Mouse (Mus musculus) inflammation-experienced regulatory T-cells, adult 6 months (primary cell): ENCODE results near the gene Hoxd4. TPM values are rescaled to one million over a fixed set of nuclear protein-coding genes. Genes with fewer than 3 reads are reported as not detected.
A peak's percentile ranks its signal among the peaks of the same experiment; 100 is the strongest.

Source experiments
- ATAC-seq: one replicate; pipeline ENCODE4 v1.8.0; 2017
- polyA plus RNA-seq, 3 experiments: library from polyadenylated mRNA; unstranded; fragments of 100-300 nt; shearing (Covaris generic); gene quantifications; one replicate each; pipeline ENCODE4 v1.2.1; 2017

Gene Hoxd4
- polyA plus RNA-seq: not detected

DNA sequence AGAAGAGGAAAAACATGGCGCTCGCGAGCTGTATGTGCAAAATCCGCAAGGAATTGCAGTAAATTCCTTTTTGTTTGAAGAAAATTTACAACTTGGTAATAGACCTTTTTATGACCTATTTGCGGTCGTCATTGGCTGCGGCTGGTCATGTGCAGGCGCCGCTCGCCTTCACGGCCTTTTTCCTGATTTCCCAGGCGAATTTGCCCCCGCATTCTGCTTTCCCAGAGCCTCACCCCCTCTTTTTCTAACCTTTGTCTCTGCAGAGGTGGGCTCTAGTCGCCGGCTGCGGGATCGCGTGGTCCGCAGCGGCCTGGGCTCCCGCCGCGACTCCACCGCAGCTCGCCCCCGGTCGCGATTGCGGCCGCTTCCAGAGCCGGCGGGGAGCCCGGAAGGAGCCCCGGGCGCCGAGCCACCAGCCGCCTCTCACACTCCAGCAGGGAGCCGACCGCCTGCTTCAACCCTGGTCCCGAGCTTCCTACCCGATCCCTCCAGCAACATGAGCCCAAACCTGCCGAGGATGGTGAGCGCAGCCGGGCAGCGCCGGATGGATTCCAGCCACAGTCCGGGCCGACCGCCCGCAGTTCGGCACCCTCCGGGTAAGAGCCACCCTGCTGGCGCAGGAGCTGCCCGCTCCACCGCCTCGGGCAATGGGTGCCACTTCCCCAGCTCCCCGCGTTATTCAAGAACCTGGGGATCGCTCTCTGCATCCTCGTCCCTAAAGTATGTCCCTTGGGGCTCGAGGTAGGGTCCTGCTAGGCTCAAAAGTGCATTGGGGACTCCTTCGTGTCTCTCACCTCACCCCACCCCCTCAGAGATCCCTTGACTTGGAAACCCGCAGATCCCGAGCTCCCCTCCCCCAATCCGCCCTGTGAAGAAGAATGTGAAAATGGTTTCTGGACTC is at the start of gene Hoxd4, which contains the start of gene Hoxd3:
TSS of gene Hoxd4 (plus strand) at position 209 of the 901 bp plus-strand sequence.
TSS of gene Hoxd3 (plus strand) at position 207 of the 901 bp plus-strand sequence.
- ATAC-seq: no peak

- ATAC-seq: peak; percentile 39
These were observed 48.3 kb upstream of the Hoxd4 start for GRCm38 (mm10) chr2:74663291-74663925.

DNA sequence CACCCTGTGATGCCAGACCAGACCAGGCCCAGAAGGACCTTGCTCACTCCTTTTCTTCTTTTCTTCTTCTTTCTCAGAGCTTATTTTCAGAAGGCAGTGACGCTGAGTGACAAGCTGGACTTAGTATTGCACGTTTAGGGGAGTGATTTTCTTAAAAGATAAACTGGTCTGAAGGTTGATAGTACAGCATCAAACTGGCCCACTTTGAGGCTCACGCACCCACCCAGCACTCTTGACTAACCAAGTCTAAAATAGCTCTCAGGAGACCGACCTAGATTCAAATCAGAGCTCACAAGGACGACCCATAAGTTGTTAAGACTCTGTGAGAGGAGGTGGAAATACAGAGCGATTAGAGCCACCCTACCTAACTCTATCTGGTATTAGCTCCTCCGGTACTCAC is 45.3 kb upstream of the Hoxd4 start:
- ATAC-seq: no peak

DNA sequence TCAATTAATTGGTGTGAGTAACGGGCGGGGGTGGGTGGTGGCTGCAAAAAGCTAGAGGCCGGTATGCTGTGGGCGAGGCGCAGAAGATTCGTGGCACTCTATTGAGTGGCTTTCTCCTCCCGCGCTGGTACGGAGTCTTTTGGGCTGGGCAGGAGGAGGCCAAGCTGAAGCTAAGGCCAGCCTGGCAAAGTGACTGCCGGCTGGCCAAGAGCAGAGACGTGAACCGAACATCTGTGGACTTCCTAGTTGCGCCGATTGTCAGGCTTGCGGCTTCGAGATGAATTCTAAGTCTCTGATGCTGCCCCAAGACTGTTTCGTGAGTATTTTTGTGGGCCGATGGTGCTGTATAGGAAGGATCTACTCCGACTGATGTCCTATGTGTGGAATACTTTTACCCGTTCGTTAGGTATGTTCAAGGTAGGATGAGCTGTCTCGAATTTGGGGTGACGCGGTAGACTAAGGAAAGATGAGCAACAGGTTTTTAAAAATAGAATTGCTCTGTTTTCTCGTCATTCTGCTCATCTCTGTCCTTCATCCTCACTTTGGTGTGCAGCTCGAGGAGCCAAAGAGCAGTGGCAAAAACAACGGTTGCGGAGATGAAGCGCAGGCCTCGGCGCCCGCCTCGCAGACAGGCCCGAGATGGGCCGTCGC is 44.4 kb upstream of the Hoxd4 start:
- ATAC-seq: no peak

GRCm38 (mm10) chr2:74667842-74668357 is 43.8 kb upstream of the Hoxd4 start, which contains the start of gene Hoxd13:
Hoxd13 (plus strand) TSS chr2:74668310.
- ATAC-seq: no peak

DNA sequence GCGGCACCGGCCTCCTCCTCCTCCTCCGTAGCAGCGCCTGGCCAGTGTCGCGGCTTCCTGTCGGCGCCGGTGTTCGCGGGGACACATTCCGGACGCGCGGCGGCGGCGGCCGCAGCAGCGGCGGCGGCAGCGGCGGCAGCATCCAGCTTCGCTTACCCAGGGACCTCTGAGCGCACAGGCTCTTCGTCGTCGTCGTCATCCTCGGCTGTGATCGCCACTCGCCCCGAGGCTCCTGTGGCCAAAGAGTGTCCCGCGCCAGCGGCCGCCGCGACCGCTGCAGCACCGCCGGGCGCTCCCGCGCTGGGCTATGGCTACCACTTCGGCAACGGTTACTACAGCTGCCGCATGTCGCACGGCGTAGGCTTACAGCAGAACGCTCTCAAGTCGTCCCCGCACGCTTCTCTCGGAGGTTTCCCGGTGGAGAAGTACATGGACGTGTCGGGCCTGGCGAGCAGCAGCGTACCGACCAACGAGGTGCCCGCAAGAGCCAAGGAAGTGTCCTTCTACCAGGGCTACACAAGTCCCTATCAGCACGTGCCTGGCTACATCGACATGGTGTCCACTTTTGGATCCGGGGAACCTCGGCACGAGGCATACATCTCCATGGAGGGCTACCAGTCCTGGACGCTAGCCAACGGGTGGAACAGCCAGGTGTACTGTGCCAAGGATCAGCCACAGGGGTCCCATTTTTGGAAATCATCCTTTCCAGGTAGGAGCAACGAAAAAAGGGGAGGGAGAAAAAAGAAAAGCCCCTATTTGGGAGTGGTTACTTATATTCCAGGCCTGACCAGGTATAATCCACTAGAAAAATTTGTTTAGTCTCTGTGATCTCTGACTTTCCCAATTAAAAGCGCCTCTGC is 43.1 kb upstream of the Hoxd4 start:
- no peak for ATAC-seq

DNA sequence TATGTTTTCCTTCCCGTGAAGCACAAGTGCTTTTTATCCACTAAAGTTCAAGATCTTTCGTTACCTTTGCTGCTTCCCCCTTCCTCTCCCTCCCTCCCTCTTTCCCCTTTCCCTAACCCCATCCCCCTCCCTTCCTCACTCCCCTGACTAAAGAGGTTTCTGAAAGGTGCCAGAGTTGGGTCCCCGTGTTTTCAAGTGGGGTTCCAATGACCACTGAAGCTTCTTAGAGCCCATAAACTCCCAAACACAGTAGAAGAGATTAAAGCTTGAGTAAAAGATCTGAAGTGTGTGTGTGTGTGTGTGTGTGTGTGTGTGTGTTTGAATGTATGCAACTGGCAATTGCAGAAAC is 42.5 kb upstream of the Hoxd4 start:
- no peak for ATAC-seq

- ATAC-seq: no peak
These were observed 42.0 kb upstream of the Hoxd4 start for GRCm38 (mm10) chr2:74669650-74670235.

DNA sequence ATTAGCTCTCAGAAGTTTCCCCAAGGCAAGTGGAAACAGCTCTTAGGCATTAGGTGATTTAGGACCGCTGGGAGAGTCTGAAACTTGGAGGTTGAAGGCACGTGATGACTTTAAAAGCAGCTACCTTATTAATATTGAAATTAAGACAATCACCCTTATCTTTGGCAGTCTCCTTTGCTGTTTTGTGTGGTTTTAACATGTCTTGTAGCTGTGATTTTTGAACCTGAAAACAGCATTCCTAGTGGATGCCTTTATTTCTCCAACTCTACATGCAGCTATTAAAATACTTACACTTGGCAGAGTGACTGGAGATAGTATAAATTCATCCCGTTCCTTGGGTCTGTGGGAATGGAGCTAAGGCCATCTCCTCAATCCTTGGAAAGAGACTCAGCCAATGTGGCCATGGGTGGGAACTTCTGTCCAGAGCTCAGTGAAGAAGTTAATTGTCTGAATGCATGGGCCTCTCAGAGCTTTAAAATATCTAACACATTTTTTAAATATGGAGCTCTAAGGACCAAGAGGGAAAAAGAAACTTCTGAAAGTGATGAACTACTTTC is 41.0 kb upstream of the Hoxd4 start:
- no peak for ATAC-seq

- no peak for ATAC-seq
These were observed 39.9 kb upstream of the Hoxd4 start for GRCm38 (mm10) chr2:74671847-74672246.

DNA sequence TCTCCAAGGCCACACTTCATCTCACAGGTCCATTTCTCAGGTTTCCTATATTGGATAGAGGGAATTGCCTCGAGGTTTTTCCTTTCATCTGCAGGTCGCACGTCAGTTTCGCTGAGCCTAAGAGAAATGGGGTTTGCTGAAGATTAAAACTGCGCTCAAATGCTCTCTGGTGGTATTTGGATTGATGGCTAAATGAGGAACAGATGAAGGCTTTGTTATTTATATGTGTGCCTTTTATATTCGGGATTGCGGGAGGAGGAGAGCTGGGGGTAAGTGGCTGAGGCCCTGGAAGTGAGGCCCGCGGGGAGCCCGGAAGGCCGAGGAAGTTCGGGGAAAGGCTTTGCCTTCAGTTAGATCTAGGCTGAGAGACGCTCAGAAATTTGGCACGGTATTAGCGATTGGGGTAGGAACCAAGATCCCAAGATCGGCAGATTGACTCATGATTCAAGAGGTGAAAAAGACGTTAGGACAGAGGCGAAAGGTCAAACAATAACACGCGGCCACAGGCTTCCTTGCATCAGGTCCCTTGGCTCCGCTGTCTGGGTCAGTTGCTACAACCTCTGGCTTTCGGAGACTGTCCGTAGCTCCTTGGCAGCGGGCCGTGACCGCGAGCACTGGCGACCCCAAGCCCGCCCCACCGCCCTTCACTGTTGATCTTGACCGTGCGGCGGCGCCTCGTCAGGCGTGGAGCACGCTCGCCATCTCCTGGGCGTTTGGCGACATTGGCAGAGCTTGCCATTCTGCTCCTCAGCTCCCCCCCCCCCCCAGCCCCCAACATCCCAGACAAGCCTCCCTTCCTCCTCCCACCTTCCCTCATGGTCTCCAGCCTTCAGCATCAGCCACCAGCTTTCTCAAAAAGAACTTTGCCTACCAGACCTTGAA is 39.0 kb upstream of the Hoxd4 start:
- ATAC-seq: peak; percentile 64

- ATAC-seq: no peak
These were observed 37.8 kb upstream of the Hoxd4 start for GRCm38 (mm10) chr2:74673835-74674425.

DNA sequence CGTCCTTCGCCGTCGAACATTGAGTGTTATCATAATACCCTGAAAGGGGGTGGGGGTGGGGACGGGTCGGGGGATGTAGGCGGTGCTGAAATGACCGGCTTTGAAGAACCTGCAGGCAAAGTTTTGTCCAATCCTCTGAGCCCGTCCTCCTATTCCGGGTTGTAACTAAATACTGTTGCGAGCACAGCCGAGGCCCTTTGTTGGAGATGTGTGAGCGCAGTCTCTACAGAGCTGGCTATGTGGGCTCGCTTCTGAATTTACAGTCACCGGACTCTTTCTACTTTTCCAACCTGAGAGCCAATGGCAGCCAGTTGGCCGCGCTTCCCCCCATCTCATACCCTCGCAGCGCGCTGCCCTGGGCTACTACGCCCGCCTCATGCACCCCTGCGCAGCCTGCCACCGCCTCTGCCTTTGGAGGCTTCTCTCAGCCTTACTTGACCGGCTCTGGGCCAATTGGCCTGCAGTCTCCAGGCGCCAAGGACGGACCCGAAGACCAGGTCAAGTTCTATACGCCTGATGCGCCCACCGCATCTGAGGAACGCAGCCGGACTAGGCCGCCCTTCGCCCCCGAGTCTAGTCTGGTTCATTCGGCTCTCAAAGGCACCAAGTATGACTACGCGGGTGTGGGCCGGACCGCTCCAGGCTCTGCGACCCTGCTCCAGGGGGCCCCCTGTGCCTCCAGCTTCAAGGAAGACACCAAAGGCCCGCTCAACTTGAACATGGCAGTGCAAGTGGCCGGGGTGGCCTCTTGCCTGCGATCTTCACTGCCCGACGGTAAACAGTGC is 36.7 kb upstream of the Hoxd4 start, which contains the start of gene Hoxd12:
TSS of gene Hoxd12 (plus strand) at position 133 of the 785 bp plus-strand sequence.
- ATAC-seq: no peak

GRCm38 (mm10) chr2:74675666-74676282 is 36.0 kb upstream of the Hoxd4 start:
- ATAC-seq: no peak

- ATAC-seq: no peak
These were observed 35.2 kb upstream of the Hoxd4 start for GRCm38 (mm10) chr2:74676376-74677052.

DNA sequence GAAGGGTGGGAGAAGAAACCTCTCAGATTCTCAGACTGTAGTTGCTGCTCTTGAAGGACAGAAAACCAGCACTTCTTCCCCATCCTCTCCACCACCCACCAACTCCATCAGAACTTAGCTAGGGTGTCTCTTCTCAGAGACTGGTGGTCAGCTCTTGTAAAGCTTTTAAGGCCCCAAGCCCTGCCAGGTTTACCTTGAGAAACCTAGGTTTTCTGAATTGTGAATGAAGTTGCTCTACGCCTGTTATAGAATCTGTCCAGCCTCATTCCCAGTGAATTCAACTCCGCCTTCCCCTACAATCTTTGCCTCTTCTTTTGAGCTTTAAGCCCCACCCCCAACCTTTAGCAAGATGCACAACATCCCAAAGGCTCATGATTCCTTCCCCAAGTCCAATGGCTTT is 34.6 kb upstream of the Hoxd4 start:
- no peak for ATAC-seq

DNA sequence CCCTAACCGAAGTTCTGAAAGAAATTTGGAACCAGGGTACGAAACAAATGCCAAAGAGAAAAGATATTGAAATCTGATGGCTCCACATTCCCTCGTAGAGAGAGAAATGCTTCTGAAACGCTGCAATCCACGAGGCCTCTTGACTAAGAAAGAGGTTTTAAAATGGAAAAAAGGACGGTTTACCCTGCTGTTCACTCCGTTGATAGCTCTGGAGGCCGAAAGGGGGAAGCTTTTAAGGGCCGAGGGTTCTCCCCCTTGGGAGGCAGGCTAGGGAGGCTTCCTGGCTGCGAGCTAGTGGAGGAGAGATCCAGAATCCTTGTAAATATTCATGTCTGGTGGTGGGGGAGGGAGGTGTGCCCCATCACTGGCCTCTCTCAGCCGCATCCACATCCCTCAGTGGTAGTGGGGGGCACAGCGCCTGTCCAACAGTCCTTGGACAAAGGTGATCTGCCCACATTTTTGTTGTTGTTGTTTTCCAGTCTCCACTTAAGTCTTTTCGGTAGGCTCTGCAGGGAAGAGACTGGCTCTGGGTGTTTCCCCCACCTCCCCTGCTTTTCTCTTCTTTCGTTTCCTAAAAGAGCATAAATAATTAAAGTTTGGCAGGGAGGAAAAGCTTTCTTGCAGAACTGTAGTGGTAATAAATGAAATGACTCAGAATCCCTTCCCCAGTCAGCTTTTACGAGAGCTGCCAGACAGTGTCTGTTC is 32.7 kb upstream of the Hoxd4 start, which contains the start of gene Hoxd11:
TSS of gene Hoxd11 (plus strand) at position 667 of the 705 bp plus-strand sequence.
- no peak for ATAC-seq
